Mouse (Mus musculus) spleen, postnatal 10 days (tissue): ENCODE measurements around the gene Cmah.

ENCODE experiments used
- DNase-seq, 2 experiments: peaks; one replicate each; pipeline ENCODE4 v3.0.0; 2021 to 2022; ENCODE audit warnings: low spot score in 2 of 2

Gene Cmah

DNA sequence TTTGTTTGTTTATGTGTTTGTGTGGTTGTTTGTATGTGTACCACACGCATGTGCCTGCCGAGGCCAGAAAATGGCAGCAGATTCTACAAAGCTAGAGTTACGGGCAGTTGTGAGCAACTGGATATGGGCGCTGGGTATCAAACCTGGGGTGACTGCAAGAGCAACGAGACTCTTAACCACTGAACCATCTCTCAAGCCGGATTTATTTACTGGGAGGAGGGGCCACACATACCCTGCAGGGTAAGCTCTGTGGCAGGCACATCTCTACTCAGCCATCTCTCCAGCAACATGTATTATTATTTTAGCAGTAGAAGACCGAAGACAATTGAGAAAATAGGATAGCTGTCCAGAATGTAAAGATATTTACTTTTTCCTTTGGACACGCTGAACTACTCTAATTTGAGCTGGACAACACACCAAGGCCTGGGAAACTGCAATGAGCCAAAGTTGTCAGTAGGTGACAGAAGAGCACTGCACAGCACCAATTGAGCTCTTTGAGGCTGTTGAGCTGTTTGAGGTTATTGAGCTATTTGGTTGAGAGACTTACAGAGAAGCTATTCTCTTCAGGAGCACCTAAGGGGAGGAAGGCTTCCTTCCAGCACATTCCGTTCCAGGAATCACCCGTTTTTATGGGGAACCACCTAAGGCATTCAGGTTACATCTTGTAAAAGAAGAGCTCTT is 154.6 kb downstream of the Cmah start:
- peak in 1 of 2 experiments; percentile 58 for DNase-seq

GRCm38 (mm10) chr13:24483691-24484090 is 156.5 kb downstream of the Cmah start:
- DNase-seq, result no peak

DNA sequence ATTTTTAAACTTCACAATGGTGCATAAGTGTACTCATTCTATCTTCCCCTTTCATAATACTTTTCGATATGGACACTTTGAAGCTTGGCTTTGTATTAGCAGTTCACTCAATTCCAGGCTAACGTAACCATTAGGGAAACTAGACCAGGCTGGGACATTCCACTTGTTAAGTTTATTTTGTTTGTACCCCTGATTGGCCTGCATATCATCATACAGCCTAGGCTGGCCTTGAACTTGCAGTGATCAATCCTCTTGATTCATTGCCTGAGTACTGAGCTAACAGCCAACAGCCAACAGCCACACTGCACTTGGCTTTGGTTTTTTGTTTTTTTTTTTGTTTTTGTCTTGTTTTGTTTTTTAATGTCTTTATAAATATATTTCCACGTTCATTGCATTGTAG is 157.6 kb downstream of the Cmah start:
- DNase-seq, result no peak

GRCm38 (mm10) chr13:24485964-24486363 is 158.8 kb downstream of the Cmah start:
- peak in 1 of 2 experiments; percentile 39 for DNase-seq

DNA sequence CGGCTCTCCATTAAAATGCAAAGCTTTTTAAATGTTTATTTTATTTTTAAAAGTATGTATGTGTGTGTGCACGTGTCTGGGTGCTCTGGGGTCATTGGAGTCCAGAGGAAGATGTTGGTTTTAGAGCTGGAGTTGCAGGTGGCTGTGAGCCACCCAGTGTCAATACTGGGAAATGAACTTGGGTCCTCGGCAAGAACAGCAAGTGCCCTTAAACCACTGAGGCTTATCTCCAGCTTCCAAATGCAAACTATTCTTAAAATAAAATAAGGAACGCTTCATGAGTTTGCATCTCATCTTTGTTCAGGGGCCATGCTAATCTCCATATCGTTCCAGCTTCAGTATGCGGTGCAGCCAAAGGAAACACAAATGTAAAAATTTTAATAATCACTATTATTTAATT is 159.2 kb downstream of the Cmah start:
- DNase-seq, result no peak

DNA sequence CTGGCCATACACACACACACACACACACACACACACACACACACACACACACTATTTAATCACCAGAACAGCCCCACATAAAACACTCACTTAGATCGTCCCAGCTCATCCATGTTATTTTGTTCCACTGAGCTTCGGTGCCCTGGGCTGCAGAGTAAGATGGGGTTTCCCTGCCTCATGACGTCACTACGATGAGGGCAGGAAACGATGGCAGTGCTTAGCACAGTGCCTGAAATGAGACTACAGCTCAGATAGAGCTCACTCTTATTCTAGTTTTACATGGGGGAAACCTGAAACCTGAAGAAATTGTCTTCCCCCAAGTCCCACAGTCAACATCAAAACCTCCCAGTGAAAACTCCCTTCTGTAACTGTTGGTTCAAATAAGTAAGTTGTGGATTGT is 159.9 kb downstream of the Cmah start:
- DNase-seq, result peak in 1 of 2 experiments; percentile 39

GRCm38 (mm10) chr13:24487546-24487945 is 160.3 kb downstream of the Cmah start:
- no peak for DNase-seq

DNA sequence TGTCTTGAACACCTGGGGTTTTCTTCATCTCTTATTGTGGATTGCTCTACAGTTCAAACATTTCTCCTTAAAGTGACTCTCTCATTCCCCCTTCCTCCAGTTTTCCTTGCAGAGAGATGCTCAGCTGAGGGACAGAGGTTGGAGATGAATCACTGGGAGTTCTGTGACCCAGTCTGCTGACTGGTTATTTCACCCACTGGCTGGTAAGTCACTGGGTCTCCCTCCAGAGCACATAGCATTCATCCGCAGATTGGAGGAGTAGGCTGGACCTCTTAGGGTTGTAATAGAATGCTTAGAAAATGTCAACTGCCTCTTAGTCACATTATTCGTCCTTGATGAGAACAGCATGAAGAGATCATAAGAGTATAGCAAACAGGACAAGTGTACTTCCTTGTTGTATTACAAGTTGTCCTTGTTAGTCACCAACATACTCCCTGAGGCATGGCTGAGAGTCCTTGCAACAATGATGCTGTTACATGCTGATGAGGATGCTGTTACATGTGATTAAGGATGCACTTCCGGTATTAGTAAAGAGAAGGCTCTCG is 161.4 kb downstream of the Cmah start:
- DNase-seq, result no peak

DNA sequence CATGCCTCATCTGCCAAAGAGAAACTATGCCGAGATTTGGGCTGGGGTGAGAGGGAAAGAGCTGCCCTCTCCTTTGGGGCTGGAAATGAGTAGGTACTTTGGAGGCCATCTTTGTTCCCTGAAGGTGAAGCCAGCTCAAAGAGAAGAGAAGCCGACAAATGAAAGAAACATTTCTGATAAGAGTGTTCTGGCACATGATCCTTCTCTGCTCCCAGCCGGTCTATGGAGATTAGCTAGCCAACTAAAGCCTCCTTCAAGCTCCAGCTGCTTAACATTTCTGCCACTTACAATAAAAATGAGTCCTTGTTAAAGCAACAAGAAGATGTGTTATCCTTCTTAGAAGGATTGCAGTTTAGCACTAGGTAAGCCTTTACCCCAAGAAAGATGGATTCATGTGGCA is 162.3 kb downstream of the Cmah start:
- no peak for DNase-seq

- no peak for DNase-seq
Observed at GRCm38 (mm10) chr13:24490041-24490440, 162.8 kb downstream of the Cmah start.

DNA sequence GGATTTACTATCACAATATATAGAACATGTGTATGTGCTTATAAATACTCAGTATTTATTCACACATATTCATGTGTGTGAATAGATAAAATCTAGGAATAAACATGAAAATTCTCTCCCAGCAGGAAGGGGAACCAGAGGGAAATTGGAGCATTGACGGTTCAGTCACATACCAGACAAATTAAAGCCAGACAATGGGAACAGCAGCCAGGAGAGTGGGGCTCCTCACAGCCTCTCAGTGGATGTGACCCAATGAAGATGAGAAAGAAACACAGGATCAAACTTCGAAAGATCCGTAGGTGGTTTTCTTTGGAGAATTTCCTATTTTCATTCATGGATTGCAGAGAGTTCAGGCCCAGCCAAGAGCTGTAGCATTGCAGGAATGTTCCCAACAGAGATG is 163.9 kb downstream of the Cmah start:
- DNase-seq, result no peak

DNA sequence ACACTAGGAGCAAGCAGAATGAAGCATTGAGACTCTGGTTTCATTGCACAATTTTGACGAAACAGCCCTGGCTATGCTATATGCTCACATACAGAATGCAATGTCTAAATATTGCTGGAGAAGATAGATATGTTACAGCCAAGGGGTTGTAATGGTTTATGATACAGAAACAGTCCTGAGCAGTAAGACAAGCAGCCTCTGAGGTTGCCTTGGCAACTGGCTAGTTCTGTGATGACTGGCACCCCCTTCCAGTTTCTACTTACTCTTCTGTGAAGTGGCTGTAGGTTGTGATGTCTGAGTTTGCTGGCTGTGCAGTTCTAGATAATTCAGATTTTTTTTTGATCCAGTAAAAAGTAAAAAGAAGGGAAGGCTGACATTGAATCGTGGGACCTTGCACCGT is 166.6 kb downstream of the Cmah start:
- no peak for DNase-seq

- DNase-seq, result no peak
Observed at GRCm38 (mm10) chr13:24496353-24496752, 169.1 kb downstream of the Cmah start.

- DNase-seq, result no peak
Observed at GRCm38 (mm10) chr13:24497001-24497400, 169.8 kb downstream of the Cmah start.

- no peak for DNase-seq
Observed at GRCm38 (mm10) chr13:24498342-24498741, 171.1 kb downstream of the Cmah start.

GRCm38 (mm10) chr13:24499505-24499904 is 172.3 kb downstream of the Cmah start:
- DNase-seq, result peak in 1 of 2 experiments; percentile 63

DNA sequence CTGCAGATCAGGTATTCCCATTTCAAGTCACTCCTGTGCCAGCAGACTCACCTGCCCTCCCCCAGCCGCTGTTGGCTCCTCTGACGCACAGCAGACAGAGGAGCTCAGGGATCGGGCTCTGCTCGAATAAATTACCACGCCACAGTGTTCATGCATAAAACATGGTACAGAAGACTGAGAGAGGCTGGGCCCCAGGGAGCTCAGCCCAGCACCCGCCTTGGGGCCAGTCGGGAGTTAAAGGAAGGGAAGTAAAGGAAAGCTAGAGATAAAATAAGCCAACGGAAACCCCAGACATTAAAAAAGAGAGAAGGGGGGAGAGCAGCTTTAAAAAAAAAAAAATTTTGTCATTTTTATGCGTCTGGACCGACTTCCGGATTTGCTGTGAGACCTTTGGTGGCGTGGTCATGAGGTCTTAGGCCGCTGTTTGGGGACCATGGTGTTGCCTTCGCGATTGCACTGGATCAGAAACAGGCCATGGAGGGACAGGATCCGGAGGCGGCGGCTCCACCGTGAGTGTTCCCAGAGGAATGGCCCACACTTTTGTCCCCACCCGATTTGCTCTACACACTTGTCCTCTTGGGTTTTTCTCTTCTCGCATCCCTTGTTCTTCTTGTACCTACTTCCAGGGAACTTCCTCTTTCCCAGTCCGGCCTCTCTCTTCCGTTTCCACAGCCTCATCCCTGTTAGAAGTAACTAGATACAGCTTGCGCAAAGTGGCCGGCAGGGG is 174.1 kb downstream of the Cmah start:
- DNase-seq, result peak; percentile 52 to 53

DNA sequence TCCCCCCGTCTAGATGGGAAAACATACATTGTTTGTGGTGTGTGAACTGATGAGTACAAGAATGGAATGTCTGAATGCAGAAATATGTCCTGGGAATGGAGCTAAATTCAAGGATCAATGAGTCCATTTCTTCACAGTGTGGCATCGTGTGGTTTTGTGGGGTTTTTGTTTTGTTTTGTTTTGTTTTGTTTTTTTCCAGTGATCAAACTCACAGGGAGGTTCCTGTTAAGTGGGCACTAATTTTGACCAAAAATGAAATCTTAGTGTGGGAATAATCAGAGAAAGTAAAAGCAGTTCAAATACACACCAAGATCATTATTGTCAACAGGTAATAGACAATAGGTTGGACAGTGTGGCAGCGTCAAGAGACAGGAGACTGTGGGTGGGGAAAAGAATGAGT is 174.7 kb downstream of the Cmah start:
- DNase-seq, result no peak

DNA sequence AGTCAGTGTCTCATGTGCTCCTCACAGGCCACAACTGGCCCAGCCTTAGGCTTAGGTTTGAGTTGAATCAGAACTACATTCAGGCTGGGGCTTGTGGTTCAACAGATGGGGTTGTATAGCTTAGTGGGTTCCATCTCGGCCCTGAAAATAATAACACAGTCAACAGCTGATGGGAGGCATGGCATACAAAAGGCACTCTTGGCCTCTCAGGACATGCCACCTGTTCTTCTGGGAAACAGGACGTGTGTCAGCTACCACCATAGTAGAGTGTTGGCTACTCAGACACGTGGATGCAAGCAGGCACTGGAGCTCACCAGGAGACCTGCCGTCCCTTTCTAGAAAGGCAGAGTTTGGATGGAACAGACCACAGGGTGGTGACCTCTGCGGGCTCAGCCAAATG is 178.6 kb downstream of the Cmah start:
- DNase-seq, result no peak

- DNase-seq, result no peak
Observed at GRCm38 (mm10) chr13:24507156-24507555, 180.0 kb downstream of the Cmah start.

GRCm38 (mm10) chr13:24508917-24509316 is 181.7 kb downstream of the Cmah start:
- DNase-seq, result no peak

DNA sequence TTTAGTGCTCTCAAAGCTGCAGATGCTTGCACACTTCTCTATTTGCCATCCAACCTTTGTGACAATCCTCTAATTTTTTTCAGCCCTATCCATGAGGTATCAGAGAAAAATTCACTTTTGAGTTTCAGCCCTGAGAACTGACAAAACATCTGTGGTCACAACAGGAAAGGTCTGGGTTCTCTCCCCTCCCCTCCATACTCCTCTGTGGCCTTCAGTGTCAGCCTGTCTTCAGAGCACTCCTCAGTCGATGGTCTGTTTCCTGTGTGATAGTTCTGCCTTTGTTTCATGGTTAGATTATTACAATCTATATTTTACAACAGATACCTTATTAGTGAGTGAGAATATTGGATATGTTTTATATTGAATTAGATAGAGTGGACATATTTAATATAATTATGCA is 184.2 kb downstream of the Cmah start:
- no peak for DNase-seq

DNA sequence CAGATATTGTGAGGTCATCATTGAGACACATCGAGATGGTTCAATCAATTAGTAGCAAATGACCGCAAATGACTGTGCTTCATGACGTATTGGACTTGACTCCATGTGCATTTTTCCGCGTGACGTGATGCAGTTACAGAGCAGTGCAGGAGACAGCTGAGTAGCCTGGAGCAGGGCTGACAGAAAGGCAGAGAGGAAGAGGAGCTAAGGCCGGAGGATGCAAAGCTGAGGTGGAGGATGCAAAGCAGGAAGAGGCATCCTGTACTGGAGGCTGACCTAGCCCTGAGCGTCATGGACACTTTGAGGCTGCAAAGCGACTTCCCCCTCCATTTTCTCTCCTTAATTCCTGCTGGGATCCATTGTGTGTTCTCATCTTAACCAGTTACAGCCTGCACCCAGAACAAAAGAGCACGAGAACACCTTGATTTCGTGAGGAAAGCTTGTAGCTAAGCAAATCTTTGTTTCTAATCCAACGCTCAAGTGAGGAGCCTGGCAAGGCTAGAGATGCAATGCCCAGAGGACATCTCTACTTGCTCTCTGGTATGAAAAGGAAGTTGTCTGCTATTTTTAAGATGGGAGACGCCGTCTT is 184.8 kb downstream of the Cmah start:
- DNase-seq, result no peak
